Mouse (Mus musculus) liver, embryonic 12.5 days (tissue): Measurements from ENCODE around the gene Gas2l1. TPM values are rescaled to one million over a fixed set of nuclear protein-coding genes. Genes with fewer than 3 reads are reported as not detected.

Experiments used
- ATAC-seq: fragments of 200-750 bp; cut with Nextera tagmentation; 2 replicates; pipeline ENCODE4 v1.8.0; 2017; ENCODE audit warnings: moderate number of reproducible peaks, mild to moderate bottlenecking, moderate library complexity
- H3K27ac ChIP-seq: fragments of 300-500 bp; sonication (generic); 2 replicates; pipeline ENCODE4 v1.5.1; 2016; ENCODE audit warnings: mild to moderate bottlenecking
- H3K27me3 ChIP-seq: fragments of 300-500 bp; sonication (generic); replicated peaks from 2 replicates; pipeline ENCODE4 v1.6.1; 2016; ENCODE audit warnings: mild to moderate bottlenecking, moderate library complexity
- H3K36me3 ChIP-seq: fragments of 300-500 bp; sonication (generic); 2 replicates; pipeline ENCODE4 v1.6.1; 2016; ENCODE audit warnings: mild to moderate bottlenecking, moderate library complexity
- H3K4me1 ChIP-seq: fragments of 300-500 bp; sonication (generic); 2 replicates; pipeline ENCODE4 v1.6.1; 2016
- H3K4me2 ChIP-seq: fragments of 300-500 bp; sonication (generic); 2 replicates; pipeline ENCODE4 v1.6.1; 2016; ENCODE audit warnings: mild to moderate bottlenecking, moderate library complexity
- H3K4me3 ChIP-seq: fragments of 300-500 bp; sonication (generic); 2 replicates; pipeline ENCODE4 v1.5.1; 2016; ENCODE audit warnings: mild to moderate bottlenecking, moderate library complexity
- H3K9ac ChIP-seq: fragments of 300-500 bp; sonication (generic); 2 replicates; pipeline ENCODE4 v1.6.1; 2016; ENCODE audit warnings: mild to moderate bottlenecking, moderate library complexity
- H3K9me3 ChIP-seq: fragments of 300-500 bp; sonication (generic); replicated peaks from 2 replicates; pipeline ENCODE4 v1.6.1; 2016; ENCODE audit warnings: mild to moderate bottlenecking, moderate library complexity
- WGBS: fragments of 180-500 bp; shearing (Covaris S2); methylation state at CpG from one replicate; pipeline ENCODE4 v1.1.7; 2016; ENCODE audit not compliant: insufficient replicate concordance; 5-methylcytosine and 5-hydroxymethylcytosine counted together
- polyA plus RNA-seq: library from polyadenylated mRNA; unstranded; fragments of >200 nt; fragmentation: Nextera tagmentation; extraction: Ambion mirVana; gene quantifications from 2 replicates; pipeline ENCODE4 v1.2.1, GENCODE M21; 2016

Gas2l1 gene
- polyA plus RNA-seq = 35.2 and 37.5 TPM in 2 replicates

DNA sequence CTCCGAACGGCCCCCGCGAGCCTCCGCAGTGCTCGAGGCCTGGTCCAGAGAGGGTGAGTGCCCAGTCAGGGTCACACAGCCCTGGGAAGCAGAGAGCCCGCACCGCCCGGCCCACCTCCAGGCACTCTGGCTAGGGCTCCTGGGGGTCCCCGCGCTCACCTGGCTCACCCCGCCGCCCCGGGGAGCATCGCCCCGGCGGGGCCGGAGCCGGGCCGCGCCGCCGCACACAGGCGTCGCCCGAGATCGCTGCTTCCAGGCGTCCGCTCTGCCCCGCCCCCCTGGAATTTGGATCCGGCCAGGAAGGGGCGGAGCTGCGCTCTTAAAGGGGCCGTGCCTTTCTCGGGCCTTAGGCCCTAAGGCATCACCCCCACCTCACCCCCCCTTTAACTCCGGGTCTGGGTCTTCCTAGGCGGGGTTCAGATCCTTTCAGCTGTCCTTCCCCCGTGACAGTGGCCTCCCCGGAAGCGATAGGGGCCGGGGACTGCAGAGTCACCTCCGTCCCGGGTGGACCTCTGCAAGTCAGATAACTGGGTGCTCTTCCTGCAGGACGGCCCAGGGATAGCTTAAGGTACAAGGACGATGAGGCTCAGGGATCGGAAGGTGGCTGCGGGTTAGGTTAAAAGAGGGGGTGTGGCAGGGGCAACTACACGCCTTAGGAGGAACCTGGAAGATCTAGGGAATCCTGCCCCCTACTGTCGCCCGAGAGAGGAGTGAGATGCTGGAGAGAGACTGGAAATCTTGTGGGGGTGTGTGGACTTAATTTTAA is at the start of gene Gas2l1:
Gene Gas2l1 (minus strand): TSS at position 272 of the 766 bp plus-strand sequence.
- peak within 1 kb of the TSS; percentile 76 for H3K9ac ChIP-seq
- peaks cover 46% of the 10 kb centered on the region for H3K27me3 ChIP-seq

DNA sequence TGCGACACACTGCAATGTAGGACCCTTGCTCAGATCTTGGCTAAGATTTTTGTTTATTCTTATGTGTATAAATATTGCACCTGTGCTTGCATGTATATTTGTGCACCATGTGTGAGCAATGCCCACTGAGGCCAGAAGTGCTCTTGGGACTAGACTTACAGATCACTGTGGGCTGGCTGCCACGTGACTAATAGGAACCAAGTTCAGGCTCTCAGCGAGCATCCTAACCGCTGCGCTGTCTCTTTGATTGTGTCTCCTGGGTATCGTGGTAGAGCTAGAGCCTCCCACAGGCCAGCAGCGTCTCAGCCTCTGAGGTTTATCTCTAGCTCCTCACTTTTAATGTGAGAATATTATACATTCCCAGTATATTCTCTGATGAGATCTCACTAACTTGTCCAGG is 48.5 kb upstream of the Gas2l1 start:
- Histone ChIP-seq H3K27ac (no peak overlapping the region), H3K27me3 (no peaks in the 10 kb centered on the region), H3K9me3 (no peaks in the 10 kb centered on the region), H3K36me3 (no peaks in the 10 kb centered on the region), H3K4me2 (no peak overlapping the region), H3K4me3 (no peak overlapping the region), H3K4me1 (no peaks in the 10 kb centered on the region), H3K9ac (no peak overlapping the region)
- WGBS = 78% methylated on average over 7 of the region's 7 CpGs
- no peak for ATAC-seq

More for the DNA sequence above, at the start of gene Gas2l1:
- no peaks in the 10 kb centered on the region for H3K9me3 ChIP-seq
- peak within 1 kb of the TSS; percentile 100 for H3K4me2 ChIP-seq
- H3K27ac ChIP-seq = peak within 1 kb of the TSS; percentile 43
- WGBS = under 1% methylated on average over 50 of the region's 50 CpGs
- peaks cover 34% of the 10 kb centered on the region for H3K36me3 ChIP-seq
- peak within 1 kb of the TSS; percentile 75 for H3K4me3 ChIP-seq
- ATAC-seq = peak; percentile 84
- H3K4me1 ChIP-seq = peaks cover 72% of the 10 kb centered on the region

DNA sequence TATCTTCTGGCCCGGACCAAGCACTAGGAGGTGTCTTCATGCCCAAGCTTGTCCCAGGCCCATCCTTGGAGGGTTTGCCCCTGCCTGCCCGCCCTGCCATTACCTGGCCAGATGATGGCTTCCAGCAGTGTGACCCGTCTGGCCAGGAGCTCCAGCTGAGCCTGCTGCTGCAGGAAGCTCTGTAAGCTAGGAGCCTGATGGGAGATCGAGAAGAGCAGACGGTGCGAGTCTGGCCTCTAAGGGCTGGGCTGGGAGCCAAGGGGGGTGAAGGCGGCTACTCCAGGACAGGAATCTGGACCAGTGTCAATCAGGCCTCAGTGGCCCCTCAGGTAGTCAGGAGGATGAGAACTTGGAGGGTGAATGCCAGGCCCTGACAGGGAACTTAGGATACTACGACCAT is 44.3 kb upstream of the Gas2l1 start:
- Histone ChIP-seq H3K36me3 (peaks cover 17% of the 10 kb centered on the region), H3K4me2 (no peak overlapping the region)
- WGBS = 77% methylated on average over 8 of the region's 8 CpGs

DNA sequence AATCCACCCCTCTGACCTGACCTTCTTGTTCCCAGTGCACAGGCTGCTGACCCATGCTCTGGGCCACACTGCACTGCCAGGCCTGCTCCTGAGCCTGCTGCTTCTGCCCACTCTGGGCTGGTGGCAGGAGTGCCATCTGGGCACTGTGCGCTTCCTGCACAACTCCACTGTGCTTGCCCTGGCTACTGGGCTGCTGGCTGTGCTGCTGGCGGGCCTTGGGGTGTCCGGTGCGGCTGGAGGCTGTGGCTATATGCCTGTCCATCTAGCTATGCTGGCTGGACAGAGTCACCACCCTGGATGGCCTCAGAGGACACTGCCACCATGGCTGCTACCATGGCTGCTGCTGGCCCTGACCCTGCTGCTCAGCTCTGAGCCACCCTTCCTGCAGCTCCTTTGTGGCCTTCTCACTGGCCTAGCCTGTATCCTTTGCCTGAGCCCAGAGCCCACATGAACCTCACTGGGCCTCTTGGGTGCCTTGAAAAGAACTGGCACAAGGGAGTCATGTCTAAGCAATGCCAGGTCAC is 38.9 kb upstream of the Gas2l1 start:
- WGBS = 80% methylated on average over 4 of the region's 4 CpGs
- no peak overlapping the region for H3K27ac ChIP-seq
- H3K36me3 ChIP-seq = peaks cover 39% of the 10 kb centered on the region
- H3K4me3 ChIP-seq = no peak overlapping the region
- no peak for ATAC-seq
- H3K27me3 ChIP-seq = no peaks in the 10 kb centered on the region
- H3K9ac ChIP-seq = no peak overlapping the region
- no peaks in the 10 kb centered on the region for H3K9me3 ChIP-seq
- H3K4me2 ChIP-seq = no peak overlapping the region
- H3K4me1 ChIP-seq = peaks cover 34% of the 10 kb centered on the region

More for the DNA sequence above, 44.3 kb upstream of the Gas2l1 start:
- Histone ChIP-seq H3K27me3 (no peaks in the 10 kb centered on the region), H3K4me1 (no peaks in the 10 kb centered on the region), H3K4me3 (no peak overlapping the region), H3K9me3 (no peaks in the 10 kb centered on the region), H3K9ac (no peak overlapping the region), H3K27ac (no peak overlapping the region)
- ATAC-seq = no peak

DNA sequence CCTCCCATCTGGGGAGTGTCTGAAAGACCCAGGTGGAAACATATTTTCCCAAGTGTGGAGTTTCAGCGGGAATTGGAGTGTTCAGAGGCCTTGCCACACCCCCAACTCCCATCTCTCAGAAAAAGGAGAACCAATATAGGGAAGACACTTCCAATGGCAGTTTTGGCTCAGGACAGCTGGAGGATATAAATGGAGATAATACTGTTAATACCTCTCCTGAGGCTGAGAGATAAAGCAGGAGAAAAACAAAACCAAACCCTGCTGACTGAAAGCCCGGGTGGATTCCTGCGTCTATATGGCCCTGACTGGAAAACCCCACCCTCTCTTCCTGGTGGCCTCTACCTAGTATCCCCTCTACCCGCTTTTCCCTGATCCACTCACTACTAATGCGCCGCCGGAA is 37.3 kb upstream of the Gas2l1 start:
- 44% methylated on average over 7 of the region's 7 CpGs for WGBS
- Histone ChIP-seq H3K4me3 (no peak overlapping the region), H3K27ac (peak overlapping the region; percentile 50; the same call in 1 of the 2 replicates), H3K27me3 (no peaks in the 10 kb centered on the region), H3K36me3 (peaks cover 39% of the 10 kb centered on the region), H3K4me2 (peak overlapping the region; percentile 34), H3K9ac (no peak overlapping the region), H3K9me3 (no peaks in the 10 kb centered on the region), H3K4me1 (peaks cover 36% of the 10 kb centered on the region)
- ATAC-seq = no peak

DNA sequence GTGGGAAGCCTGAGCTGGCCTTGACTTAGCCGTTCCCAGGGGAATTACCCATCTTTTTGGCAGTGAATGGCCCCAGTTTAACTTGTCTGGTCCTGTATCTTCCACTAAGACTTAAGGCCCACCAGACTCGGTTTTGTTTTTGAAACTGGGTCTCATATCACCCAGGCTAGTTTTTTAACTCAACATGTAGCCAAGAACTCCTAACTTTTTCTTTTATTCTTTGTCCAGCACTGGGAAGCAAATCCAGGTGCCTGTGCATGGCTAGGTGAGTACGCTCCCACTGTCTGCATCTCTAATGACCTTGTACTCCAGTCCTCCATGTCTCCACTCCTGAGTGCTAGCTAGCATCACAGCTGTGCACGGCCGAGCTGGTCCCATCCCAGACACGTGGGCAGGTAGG is 36.5 kb upstream of the Gas2l1 start:
- H3K4me3 ChIP-seq = no peak overlapping the region
- H3K9ac ChIP-seq = no peak overlapping the region
- peaks cover 43% of the 10 kb centered on the region for H3K36me3 ChIP-seq
- no peak for ATAC-seq
- no peaks in the 10 kb centered on the region for H3K9me3 ChIP-seq
- no peaks in the 10 kb centered on the region for H3K27me3 ChIP-seq
- no peak overlapping the region; the same call in 1 of the 2 replicates for H3K27ac ChIP-seq
- no peak overlapping the region; the same call in 1 of the 2 replicates for H3K4me2 ChIP-seq
- 77% methylated on average over 6 of the region's 6 CpGs for WGBS
- peaks cover 44% of the 10 kb centered on the region for H3K4me1 ChIP-seq

DNA sequence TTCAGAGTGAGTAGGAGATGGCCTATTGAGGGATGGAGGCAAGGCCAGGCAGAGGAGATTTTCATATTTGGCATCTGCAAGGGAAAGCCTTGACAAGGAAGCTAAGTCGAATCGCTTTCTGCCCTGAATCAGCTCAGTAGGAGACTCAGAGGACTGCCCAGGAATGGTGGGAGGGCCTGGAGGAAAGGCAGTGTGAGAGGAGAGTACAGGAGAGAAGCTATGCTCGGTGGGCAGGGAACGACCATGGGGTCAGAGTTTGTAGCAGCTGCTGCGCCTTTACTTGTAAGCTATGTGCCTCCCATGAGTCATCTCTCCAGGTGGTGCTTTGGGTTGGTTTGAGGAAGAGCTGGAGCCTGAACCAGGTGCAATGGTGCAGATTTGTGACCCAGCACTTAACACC is 35.7 kb upstream of the Gas2l1 start:
- 70% methylated on average over 5 of the region's 5 CpGs for WGBS
- Histone ChIP-seq H3K4me1 (peaks cover 52% of the 10 kb centered on the region), H3K27ac (peak overlapping the region; percentile 15; the same call in 1 of the 2 replicates), H3K4me3 (peak overlapping the region; percentile 100; the same call in 1 of the 2 replicates), H3K36me3 (peaks cover 47% of the 10 kb centered on the region), H3K27me3 (no peaks in the 10 kb centered on the region), H3K9ac (peak overlapping the region; percentile 100; the same call in 1 of the 2 replicates), H3K4me2 (peak overlapping the region; percentile 81), H3K9me3 (no peaks in the 10 kb centered on the region)
- ATAC-seq = no peak

DNA sequence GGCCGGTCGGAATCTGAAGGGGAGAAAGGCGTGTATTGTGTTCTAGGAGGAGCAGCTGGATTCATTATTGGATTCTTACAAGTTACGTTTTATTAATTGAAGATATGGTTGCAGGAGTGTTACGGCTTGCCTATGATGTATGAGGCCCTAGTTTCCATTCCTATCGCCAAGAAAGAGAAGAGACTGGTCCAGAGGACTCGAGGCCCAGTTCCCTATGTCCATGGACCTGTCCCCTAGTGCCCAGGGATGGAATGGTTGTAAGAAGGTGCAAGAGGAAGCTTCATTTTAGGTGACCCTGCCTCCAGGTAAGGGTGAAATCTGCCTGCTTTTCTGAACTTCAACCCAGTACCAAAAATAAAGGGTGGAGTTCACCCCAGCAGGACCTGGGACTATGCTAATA is 35.2 kb upstream of the Gas2l1 start:
- Histone ChIP-seq H3K9ac (peak overlapping the region; percentile 100), H3K27me3 (no peaks in the 10 kb centered on the region), H3K4me1 (peaks cover 57% of the 10 kb centered on the region), H3K9me3 (no peaks in the 10 kb centered on the region), H3K36me3 (peaks cover 46% of the 10 kb centered on the region), H3K27ac (peak overlapping the region; percentile 91), H3K4me3 (peak overlapping the region; percentile 100), H3K4me2 (peak overlapping the region; percentile 81)
- ATAC-seq = no peak
- 3% methylated on average over 7 of the region's 7 CpGs for WGBS

DNA sequence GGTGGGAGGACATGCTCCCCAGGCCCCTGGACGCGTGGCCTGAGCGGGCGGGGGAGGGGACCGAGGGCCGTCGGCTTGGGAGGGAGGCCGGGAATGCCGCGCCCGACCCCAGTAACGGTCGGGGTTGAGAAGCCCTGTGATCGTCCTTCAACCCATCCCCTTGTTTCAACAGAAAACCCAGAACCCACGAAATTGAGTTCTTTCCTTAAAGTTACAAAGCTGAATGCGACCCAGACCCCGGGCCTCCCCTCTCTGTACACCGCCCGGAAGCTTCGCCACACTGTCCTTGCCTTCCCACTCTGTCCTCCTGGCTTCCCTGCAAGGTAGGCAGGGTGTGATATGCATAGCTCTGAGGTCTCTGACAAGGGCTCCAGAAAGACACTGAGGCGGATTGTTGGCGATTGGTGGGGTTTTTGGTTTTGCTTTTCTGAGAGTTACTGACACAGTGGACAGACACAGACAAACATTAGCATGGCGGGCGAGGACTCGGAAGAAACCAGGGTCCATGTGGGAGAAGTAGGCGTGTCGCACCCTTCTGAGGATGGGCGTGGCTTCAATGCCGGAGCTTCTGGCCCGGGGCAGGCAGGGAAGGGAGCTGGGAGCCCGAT is 34.6 kb upstream of the Gas2l1 start:
- Histone ChIP-seq H3K4me1 (peaks cover 59% of the 10 kb centered on the region), H3K4me3 (peak overlapping the region; percentile 100), H3K9me3 (no peaks in the 10 kb centered on the region), H3K27ac (peak overlapping the region; percentile 91), H3K9ac (peak overlapping the region; percentile 100), H3K4me2 (peak overlapping the region; percentile 81), H3K27me3 (no peaks in the 10 kb centered on the region), H3K36me3 (peaks cover 41% of the 10 kb centered on the region)
- under 1% methylated on average over 31 of the region's 31 CpGs for WGBS
- ATAC-seq = peak; percentile 65

DNA sequence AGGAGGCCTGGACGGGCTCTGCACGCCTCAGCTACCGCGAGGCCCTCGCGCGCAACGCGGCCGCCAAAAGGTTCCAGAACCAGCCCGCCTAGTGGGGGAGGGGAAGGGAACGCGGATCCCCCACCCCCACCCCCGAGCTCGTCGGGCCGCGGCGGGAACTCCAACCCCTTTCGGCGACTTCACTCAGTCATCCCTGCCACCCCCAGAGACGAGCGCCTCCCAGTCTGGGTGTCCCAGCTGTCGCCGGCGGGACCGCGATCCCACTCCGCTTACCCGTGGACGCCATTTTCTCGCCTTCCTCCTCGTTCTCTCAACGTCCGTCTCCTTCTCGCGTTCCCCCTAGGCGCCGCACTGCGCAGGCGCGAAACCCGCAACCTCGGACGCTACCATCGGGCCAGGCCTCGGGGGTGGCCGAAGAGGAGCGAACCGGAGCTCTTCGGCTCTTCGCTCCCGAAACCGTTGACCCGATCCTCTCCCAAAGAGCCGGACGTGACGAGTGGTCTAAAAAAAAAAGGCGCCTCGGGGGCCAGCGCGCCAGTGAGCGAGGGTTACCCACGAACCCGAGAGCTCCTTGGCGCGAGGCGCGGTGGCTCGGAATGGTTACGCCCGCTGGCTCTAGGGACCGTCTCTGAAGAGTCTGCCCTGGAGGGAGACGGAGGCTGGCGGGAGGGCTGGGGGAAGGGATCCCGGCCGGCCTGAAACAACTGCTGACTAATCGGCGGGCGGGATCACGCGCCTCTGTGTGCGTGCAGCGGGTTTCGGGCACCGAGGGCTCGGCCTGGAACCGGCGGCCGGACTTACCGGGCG is 33.8 kb upstream of the Gas2l1 start, which contains the start of the genes Rhbdd3 and Ewsr1:
Gene Rhbdd3 (plus strand): TSS at position 191 of the 807 bp plus-strand sequence.
Gene Ewsr1 (minus strand): TSS at position 531 of the 807 bp plus-strand sequence.
- Histone ChIP-seq H3K4me1 (peaks cover 64% of the 10 kb centered on the region), H3K4me2 (peak within 1 kb of the TSS; percentile 81), H3K36me3 (peaks cover 39% of the 10 kb centered on the region), H3K4me3 (peak within 1 kb of the TSS; percentile 100), H3K9ac (peak within 1 kb of the TSS; percentile 100), H3K27ac (peak within 1 kb of the TSS; percentile 91), H3K9me3 (no peaks in the 10 kb centered on the region), H3K27me3 (no peaks in the 10 kb centered on the region)
- ATAC-seq = peak; percentile 85
- WGBS = under 1% methylated on average over 89 of the region's 92 CpGs

DNA sequence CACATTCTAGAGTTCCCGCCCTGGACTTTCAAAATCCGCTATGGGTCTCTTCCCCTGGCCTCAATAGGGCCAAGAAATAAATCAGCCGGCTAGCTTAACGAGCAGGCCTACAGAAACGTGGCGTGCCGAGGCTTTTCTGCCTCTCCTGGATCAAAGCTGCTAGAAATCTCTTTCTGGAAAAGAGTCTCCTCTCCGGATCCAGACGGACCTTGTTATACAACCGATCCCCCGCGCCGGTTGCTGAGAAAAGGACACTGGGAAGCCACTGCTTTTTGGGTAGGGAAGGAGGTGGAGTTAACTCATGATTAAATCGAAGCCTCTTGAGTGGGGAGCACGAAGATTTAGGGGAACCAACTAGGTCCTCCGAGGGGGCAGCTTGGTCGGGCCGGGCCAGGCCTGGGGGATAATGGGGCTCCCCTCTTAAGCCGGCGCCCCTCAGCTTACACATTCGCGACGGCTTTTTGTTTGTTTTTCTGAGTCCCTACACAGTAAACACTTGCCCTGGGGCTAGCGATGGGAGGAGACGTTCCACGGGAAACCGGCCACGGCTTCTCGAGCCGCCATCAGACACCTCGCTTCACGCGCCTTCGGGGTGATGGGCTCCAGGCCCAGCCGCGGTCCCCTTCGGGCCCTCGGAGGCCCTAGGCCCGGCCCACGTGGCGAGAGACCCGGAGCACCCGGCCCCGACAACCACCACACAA is 33.1 kb upstream of the Gas2l1 start:
- H3K27ac ChIP-seq = peak overlapping the region; percentile 91
- H3K9ac ChIP-seq = peak overlapping the region; percentile 100
- no peaks in the 10 kb centered on the region for H3K27me3 ChIP-seq
- peaks cover 39% of the 10 kb centered on the region for H3K36me3 ChIP-seq
- peaks cover 64% of the 10 kb centered on the region for H3K4me1 ChIP-seq
- peak; percentile 19 for ATAC-seq
- under 1% methylated on average over 44 of the region's 44 CpGs for WGBS
- no peaks in the 10 kb centered on the region for H3K9me3 ChIP-seq
- peak overlapping the region; percentile 81 for H3K4me2 ChIP-seq
- peak overlapping the region; percentile 100 for H3K4me3 ChIP-seq
